Mouse (Mus musculus): ENCODE results near the gene Lin28a. TPM values are rescaled to one million over a fixed set of nuclear protein-coding genes. Genes with fewer than 3 reads are reported as not detected.

The Lin28a gene
- polyA plus RNA-seq, 1 experiment = not detected

DNA sequence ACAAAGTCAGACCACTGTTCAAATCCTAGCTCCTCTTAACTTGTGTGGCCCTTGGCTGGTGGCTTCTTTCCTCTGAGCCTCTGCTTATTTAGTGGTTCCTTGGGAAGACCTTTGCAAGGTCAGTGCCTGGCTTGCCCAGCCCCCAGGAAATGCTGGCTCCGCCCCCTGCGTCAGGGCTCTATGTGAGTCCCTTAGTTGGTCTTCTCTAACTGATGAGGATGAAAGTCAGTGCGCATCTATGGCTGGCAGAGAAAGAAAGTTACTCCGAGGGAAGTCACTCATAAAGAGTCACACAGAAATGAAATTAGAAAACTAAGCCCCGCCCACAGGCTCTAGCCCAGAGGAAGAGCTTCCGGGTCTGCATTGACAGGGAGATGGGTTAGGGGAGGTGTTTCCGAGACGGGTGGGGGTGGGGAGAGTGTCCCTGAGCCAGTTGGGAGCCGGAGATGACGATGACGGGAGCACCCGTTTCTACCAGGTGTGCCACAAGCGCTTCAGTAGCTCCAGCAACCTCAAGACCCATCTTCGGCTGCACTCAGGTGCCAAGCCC is 39.6 kb upstream of the Lin28a start:
- no peak overlapping the region for H3K27ac ChIP-seq (ENCODE audit: insufficient read depth, low read depth, low read length)
- peak overlapping the region; percentile 5; the same call in 1 of the 2 replicates for H3K4me3 ChIP-seq (ENCODE audit: insufficient read depth, low read length)
- no peak for TF ChIP-seq POLR2A (IDR thresholded peaks at IDR 0.05; ENCODE audit: borderline replicate concordance, low read depth, low read length)
- no peak for TF ChIP-seq CTCF (IDR thresholded peaks at IDR 0.05; ENCODE audit: low read depth, low read length)
- H3K4me1 ChIP-seq (ENCODE audit: control insufficient read depth, insufficient read depth, low read length) = no peaks in the 10 kb centered on the region

DNA sequence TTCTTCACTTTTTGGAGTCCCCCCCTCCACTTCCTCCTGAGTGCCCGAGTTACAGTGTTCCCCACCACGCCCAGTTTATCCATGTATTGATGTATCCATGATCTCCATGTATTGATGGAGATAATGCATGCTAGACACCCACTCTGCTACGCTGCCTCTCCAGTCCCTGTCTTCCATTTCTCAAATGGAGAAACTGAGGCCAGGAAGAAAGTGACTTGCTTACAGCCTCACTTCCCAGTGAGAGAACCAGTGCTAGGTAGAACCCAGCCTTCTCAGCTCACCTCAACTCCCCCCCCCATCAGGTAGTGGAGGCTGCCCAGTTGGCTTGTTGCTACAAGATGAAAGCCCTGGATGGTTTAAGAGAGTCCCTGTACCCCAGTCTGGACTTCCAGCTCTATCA is 34.9 kb upstream of the Lin28a start, which contains the start of gene Zfp683:
Zfp683 (plus strand) TSS at position 301 of the 400 bp plus-strand sequence.
- H3K4me1 ChIP-seq (ENCODE audit: control insufficient read depth, insufficient read depth, low read length) = no peaks in the 10 kb centered on the region
- H3K4me3 ChIP-seq (ENCODE audit: insufficient read depth, low read length) = no peak within 1 kb of the TSS
- TF ChIP-seq CTCF (IDR thresholded peaks at IDR 0.05; ENCODE audit: low read depth, low read length) = no peak
- no peak for TF ChIP-seq POLR2A (IDR thresholded peaks at IDR 0.05; ENCODE audit: borderline replicate concordance, low read depth, low read length)
- no peak within 1 kb of the TSS for H3K27ac ChIP-seq (ENCODE audit: insufficient read depth, low read depth, low read length)

DNA sequence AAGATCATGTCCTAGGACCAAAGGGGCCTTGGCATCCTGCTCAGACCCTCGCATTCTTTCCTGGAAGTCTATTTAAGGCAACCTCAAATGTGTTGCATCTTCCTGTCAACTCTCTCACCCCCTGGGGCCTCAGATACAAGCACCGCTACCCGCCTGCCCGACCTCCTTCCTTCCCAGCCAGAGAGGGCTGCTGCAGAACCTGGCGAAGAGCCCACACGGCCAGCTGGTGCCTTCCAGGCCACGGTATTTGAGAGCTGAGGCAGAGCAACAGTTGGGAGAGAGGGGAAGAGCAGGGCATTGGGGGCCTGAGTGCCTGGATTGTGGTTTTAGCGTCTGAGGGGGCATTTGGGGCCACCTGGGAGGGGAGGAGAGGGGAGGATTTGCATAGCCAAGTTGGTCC is 33.9 kb upstream of the Lin28a start:
- H3K4me1 ChIP-seq (ENCODE audit: control insufficient read depth, insufficient read depth, low read length) = no peaks in the 10 kb centered on the region
- H3K4me3 ChIP-seq (ENCODE audit: insufficient read depth, low read length) = no peak overlapping the region
- H3K27ac ChIP-seq (ENCODE audit: insufficient read depth, low read depth, low read length) = no peak overlapping the region
- TF ChIP-seq CTCF (IDR thresholded peaks at IDR 0.05; ENCODE audit: low read depth, low read length) = no peak
- TF ChIP-seq POLR2A (IDR thresholded peaks at IDR 0.05; ENCODE audit: borderline replicate concordance, low read depth, low read length) = no peak

DNA sequence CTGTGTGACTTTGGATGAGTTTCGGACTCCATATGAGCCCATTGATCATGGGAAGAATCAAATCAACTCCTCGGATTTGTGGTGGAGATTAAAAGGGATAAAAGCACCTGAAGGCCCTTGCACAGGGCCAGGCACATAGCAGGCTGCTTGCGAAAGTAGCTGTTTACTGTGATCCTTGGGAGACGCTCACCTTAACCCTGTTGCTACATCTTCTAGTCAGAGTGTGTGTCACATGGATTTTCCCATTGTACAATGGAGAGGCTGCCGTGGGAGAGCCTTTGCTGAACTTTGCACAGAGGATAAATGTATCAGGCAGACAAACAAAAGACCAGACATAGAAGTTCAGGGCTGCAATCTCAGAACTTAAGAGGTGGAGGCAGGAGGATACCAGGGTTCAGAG is 33.3 kb upstream of the Lin28a start:
- no peak for TF ChIP-seq CTCF (IDR thresholded peaks at IDR 0.05; ENCODE audit: low read depth, low read length)
- TF ChIP-seq POLR2A (IDR thresholded peaks at IDR 0.05; ENCODE audit: borderline replicate concordance, low read depth, low read length) = no peak
- no peaks in the 10 kb centered on the region for H3K4me1 ChIP-seq (ENCODE audit: control insufficient read depth, insufficient read depth, low read length)
- H3K27ac ChIP-seq (ENCODE audit: insufficient read depth, low read depth, low read length) = no peak overlapping the region
- H3K4me3 ChIP-seq (ENCODE audit: insufficient read depth, low read length) = no peak overlapping the region

- Histone ChIP-seq H3K27ac (ENCODE audit: insufficient read depth, low read depth, low read length) (no peak overlapping the region), H3K4me3 (ENCODE audit: insufficient read depth, low read length) (no peak overlapping the region), H3K4me1 (ENCODE audit: control insufficient read depth, insufficient read depth, low read length) (no peaks in the 10 kb centered on the region)
- TF ChIP-seq POLR2A (IDR thresholded peaks at IDR 0.05; ENCODE audit: borderline replicate concordance, low read depth, low read length) (no peak), CTCF (IDR thresholded peaks at IDR 0.05; ENCODE audit: low read depth, low read length) (no peak)
Measured at GRCm38 (mm10) chr4:134047648-134048047, 29.0 kb upstream of the Lin28a start.

- TF ChIP-seq POLR2A (IDR thresholded peaks at IDR 0.05; ENCODE audit: borderline replicate concordance, low read depth, low read length) = no peak
- TF ChIP-seq CTCF (IDR thresholded peaks at IDR 0.05; ENCODE audit: low read depth, low read length) = no peak
- Histone ChIP-seq H3K4me3 (ENCODE audit: insufficient read depth, low read length) (no peak overlapping the region), H3K4me1 (ENCODE audit: control insufficient read depth, insufficient read depth, low read length) (no peaks in the 10 kb centered on the region), H3K27ac (ENCODE audit: insufficient read depth, low read depth, low read length) (no peak overlapping the region)
Measured at GRCm38 (mm10) chr4:134043041-134043440, 24.4 kb upstream of the Lin28a start.

- TF ChIP-seq POLR2A (IDR thresholded peaks at IDR 0.05; ENCODE audit: borderline replicate concordance, low read depth, low read length) = no peak
- TF ChIP-seq CTCF (IDR thresholded peaks at IDR 0.05; ENCODE audit: low read depth, low read length) = no peak
- Histone ChIP-seq H3K4me3 (ENCODE audit: insufficient read depth, low read length) (no peak overlapping the region), H3K27ac (ENCODE audit: insufficient read depth, low read depth, low read length) (no peak overlapping the region), H3K4me1 (ENCODE audit: control insufficient read depth, insufficient read depth, low read length) (no peaks in the 10 kb centered on the region)
Measured at GRCm38 (mm10) chr4:134041317-134042123, 22.9 kb upstream of the Lin28a start.

DNA sequence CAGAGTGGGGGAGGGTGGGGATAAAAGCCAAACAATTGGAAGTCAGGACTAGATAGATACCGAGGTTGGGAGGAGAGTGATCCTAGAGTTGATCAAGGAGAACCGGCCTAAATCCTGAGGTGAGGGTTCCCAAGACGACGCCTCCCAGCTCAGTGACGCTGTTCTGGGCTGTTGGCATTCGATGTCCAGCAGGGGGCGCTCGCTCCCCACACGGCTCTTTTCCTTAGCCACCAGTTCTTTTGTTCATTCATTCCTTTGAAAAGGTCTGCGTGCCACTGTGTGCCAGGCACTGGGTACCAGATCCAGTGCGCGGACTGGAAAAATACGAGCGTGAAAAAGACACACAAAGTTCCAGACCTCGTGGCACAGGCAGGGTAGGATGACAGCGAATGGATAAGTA is 17.3 kb upstream of the Lin28a start:
- Histone ChIP-seq H3K4me1 (ENCODE audit: control insufficient read depth, insufficient read depth, low read length) (no peaks in the 10 kb centered on the region), H3K27ac (ENCODE audit: insufficient read depth, low read depth, low read length) (no peak overlapping the region), H3K4me3 (ENCODE audit: insufficient read depth, low read length) (no peak overlapping the region)
- TF ChIP-seq POLR2A (IDR thresholded peaks at IDR 0.05; ENCODE audit: borderline replicate concordance, low read depth, low read length) = no peak
- TF ChIP-seq CTCF (IDR thresholded peaks at IDR 0.05; ENCODE audit: low read depth, low read length) = peak; percentile 91

DNA sequence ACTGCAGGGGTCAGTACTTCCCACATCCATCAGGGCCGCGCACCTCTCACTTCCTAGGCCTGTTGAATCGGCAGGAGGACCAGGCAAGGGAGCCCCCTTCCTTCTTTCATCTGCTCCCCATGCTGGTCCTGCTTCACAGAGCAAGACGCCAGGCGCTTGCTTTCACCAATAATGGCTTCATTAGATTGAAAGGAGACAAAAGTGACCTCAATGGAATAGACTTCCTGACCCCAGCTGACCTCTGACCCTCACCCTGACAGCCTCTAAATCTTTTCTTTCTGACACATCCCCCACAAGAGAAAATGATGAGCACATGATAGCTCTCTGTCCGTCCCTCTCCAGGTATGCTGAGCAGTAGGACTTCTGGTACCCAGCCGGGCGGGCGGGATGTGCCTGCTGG is 7.2 kb upstream of the Lin28a start:
- TF ChIP-seq CTCF (IDR thresholded peaks at IDR 0.05; ENCODE audit: low read depth, low read length) = no peak
- TF ChIP-seq POLR2A (IDR thresholded peaks at IDR 0.05; ENCODE audit: borderline replicate concordance, low read depth, low read length) = no peak
- Histone ChIP-seq H3K4me1 (ENCODE audit: control insufficient read depth, insufficient read depth, low read length) (no peaks in the 10 kb centered on the region), H3K4me3 (ENCODE audit: insufficient read depth, low read length) (no peak overlapping the region), H3K27ac (ENCODE audit: insufficient read depth, low read depth, low read length) (no peak overlapping the region)

DNA sequence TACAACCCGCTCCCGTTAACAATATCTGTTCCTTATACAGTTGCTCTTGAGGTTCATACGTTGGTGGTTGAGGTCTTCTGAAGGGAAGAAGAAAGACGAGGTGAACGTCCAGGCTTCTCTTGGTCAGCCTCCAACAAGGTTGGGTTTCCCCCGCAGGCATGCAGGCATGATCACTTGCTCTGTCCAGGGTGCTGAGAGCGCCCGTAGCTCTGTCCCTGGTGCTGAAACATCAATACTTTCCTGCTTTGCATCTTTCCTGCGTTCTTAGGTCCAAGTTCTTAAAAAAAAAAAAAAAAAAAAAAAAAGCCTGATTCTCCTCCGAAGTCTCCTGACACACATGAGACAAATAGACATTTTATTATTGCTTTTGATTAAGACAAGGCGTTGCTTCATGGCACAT is 2.0 kb upstream of the Lin28a start:
- Histone ChIP-seq H3K27ac (ENCODE audit: insufficient read depth, low read depth, low read length) (no peak overlapping the region), H3K4me3 (ENCODE audit: insufficient read depth, low read length) (no peak overlapping the region), H3K4me1 (ENCODE audit: control insufficient read depth, insufficient read depth, low read length) (no peaks in the 10 kb centered on the region)
- TF ChIP-seq CTCF (IDR thresholded peaks at IDR 0.05; ENCODE audit: low read depth, low read length) = no peak
- no peak for TF ChIP-seq POLR2A (IDR thresholded peaks at IDR 0.05; ENCODE audit: borderline replicate concordance, low read depth, low read length)
